Mouse (Mus musculus) liver, embryonic 14.5 days (tissue): ENCODE measurements at regions not wholly inside any gene's neighbourhood (a gene's known extent, or its start where the extent isn't known, plus 50 kb on each side); places are given as distances from the start of the nearest gene placed in this dataset.

Source experiments
- CTCF ChIP-seq: IDR thresholded peaks from 2 replicates; pipeline ENCODE4 v1.5.1; 2016; ENCODE audit warnings: antibody characterized with exemption, low read depth, control low read depth
- EP300 ChIP-seq: IDR thresholded peaks from 2 replicates; pipeline ENCODE4 v1.6.1; 2016; ENCODE audit warnings: antibody characterized with exemption, low read depth

- TF ChIP-seq EP300: no peak
- TF ChIP-seq CTCF: no peak
These were observed 112.5 kb upstream of the Plxnc1 start for GRCm38 (mm10) chr10:95057051-95057714.
